Mouse (Mus musculus) hindbrain, embryonic 16.5 days (tissue): ENCODE results near the gene Tmem210. TPM values are rescaled to one million over a fixed set of nuclear protein-coding genes. Genes with fewer than 3 reads are reported as not detected.
A peak's percentile ranks its signal among the peaks of the same experiment; 100 is the strongest.

Source experiments
- ATAC-seq: fragments of 200-750 bp; cut with Nextera tagmentation; 2 replicates; pipeline ENCODE4 v1.8.0; 2017; ENCODE audit warnings: moderate TSS enrichment, moderate library complexity
- H3K27ac ChIP-seq: fragments of 300-500 bp; sonication (generic); 2 replicates; pipeline ENCODE4 v1.5.1; 2014; ENCODE audit warnings: low read depth, mild to moderate bottlenecking, control low read depth, low read length, moderate library complexity
- H3K27me3 ChIP-seq: fragments of 300-500 bp; sonication (generic); replicated peaks from 2 replicates; pipeline ENCODE4 v1.6.1; 2014; ENCODE audit warnings: low read length; ENCODE audit not compliant: control insufficient read depth, insufficient read depth
- H3K36me3 ChIP-seq: fragments of 300-500 bp; sonication (generic); 2 replicates; pipeline ENCODE4 v1.6.1; 2014; ENCODE audit warnings: mild to moderate bottlenecking, low read length, moderate library complexity, mixed read lengths; ENCODE audit not compliant: control insufficient read depth, insufficient read depth
- H3K4me1 ChIP-seq: fragments of 300-500 bp; sonication (generic); 2 replicates; pipeline ENCODE4 v1.6.1; 2014; ENCODE audit warnings: low read depth, low read length; ENCODE audit not compliant: control insufficient read depth, insufficient read depth
- H3K4me2 ChIP-seq: fragments of 300-500 bp; sonication (generic); 2 replicates; pipeline ENCODE4 v1.6.1; 2014; ENCODE audit warnings: mild to moderate bottlenecking, low read length, control low read depth, moderate library complexity
- H3K4me3 ChIP-seq: fragments of 300-500 bp; sonication (generic); 2 replicates; pipeline ENCODE4 v1.5.1; 2014; ENCODE audit warnings: mild to moderate bottlenecking, low read length, control low read depth, moderate library complexity
- H3K9ac ChIP-seq: fragments of 300-500 bp; sonication (generic); 2 replicates; pipeline ENCODE4 v1.6.1; 2014; ENCODE audit warnings: low read depth, mild to moderate bottlenecking, control low read depth, low read length, moderate library complexity
- H3K9me3 ChIP-seq: fragments of 300-500 bp; sonication (generic); 2 replicates; pipeline ENCODE4 v1.6.1; 2014; ENCODE audit warnings: mild to moderate bottlenecking, low read length, moderate library complexity; ENCODE audit not compliant: control insufficient read depth
- WGBS: fragments of 180-500 bp; shearing (Covaris S2); extraction: QIAGEN DNeasy Blood & Tissue Kit; methylation state at CpG from one replicate; pipeline ENCODE4 v1.1.7; 2014; 5-methylcytosine and 5-hydroxymethylcytosine counted together
- polyA plus RNA-seq: library from polyadenylated mRNA; unstranded; fragments of >200 nt; fragmentation: Nextera tagmentation; extraction: Ambion mirVana; gene quantifications from 2 replicates; pipeline ENCODE4 v1.2.1, GENCODE M21; 2015

Gene Tmem210
- polyA plus RNA-seq, 1 experiment from 2014 or later, result not detected

GRCm38 (mm10) chr2:25318119-25318966, 30.4 kb downstream of the Tmem210 start:
- WGBS, result 5% methylated on average over 31 of the region's 31 CpGs
- no peaks in the 10 kb centered on the region for H3K9me3 ChIP-seq
- 0 out of 2 replicates have a peak, but pooled peaks cover 3% of the 10 kb centered on the region for H3K36me3 ChIP-seq
- H3K27ac ChIP-seq, result peak overlapping the region; percentile 89
- peak overlapping the region; percentile 69 for H3K4me2 ChIP-seq
- peak; percentile 68 for ATAC-seq
- H3K9ac ChIP-seq, result peak overlapping the region; percentile 75
- H3K27me3 ChIP-seq, result peaks cover 15% of the 10 kb centered on the region
- peak overlapping the region; percentile 60 for H3K4me3 ChIP-seq
- H3K4me1 ChIP-seq, result peaks cover 12% of the 10 kb centered on the region

- Histone ChIP-seq H3K9ac (peak within 1 kb of the TSS; percentile 75), H3K27ac (peak within 1 kb of the TSS; percentile 89), H3K4me2 (peak within 1 kb of the TSS; percentile 69), H3K27me3 (peaks cover 10% of the 10 kb centered on the region), H3K4me3 (peak within 1 kb of the TSS; percentile 60), H3K36me3 (no peaks in the 10 kb centered on the region), H3K9me3 (no peaks in the 10 kb centered on the region), H3K4me1 (peaks cover 12% of the 10 kb centered on the region)
- 9% methylated on average over 58 of the region's 58 CpGs for WGBS
- peak; percentile 88 for ATAC-seq
These were observed 31.2 kb downstream of the Tmem210 start, which contains the start of gene Grin1 for GRCm38 (mm10) chr2:25318971-25319773. TSS of gene Grin1 (minus strand) at chr2:25319187.

GRCm38 (mm10) chr2:25320084-25320483, 32.1 kb downstream of the Tmem210 start:
- WGBS, result 44% methylated on average over 2 of the region's 2 CpGs
- H3K9ac ChIP-seq, result no peak overlapping the region
- no peak overlapping the region for H3K4me2 ChIP-seq
- no peaks in the 10 kb centered on the region for H3K9me3 ChIP-seq
- no peak for ATAC-seq
- H3K27ac ChIP-seq, result no peak overlapping the region
- no peak overlapping the region for H3K4me3 ChIP-seq
- H3K4me1 ChIP-seq, result peaks cover 12% of the 10 kb centered on the region
- no peaks in the 10 kb centered on the region for H3K36me3 ChIP-seq
- H3K27me3 ChIP-seq, result 0 out of 2 replicates have a peak, but pooled peaks cover 3% of the 10 kb centered on the region

- Histone ChIP-seq H3K36me3 (no peaks in the 10 kb centered on the region), H3K4me3 (no peak overlapping the region), H3K9me3 (no peaks in the 10 kb centered on the region), H3K4me2 (no peak overlapping the region), H3K27ac (no peak overlapping the region), H3K4me1 (no peaks in the 10 kb centered on the region), H3K27me3 (peaks cover 5% of the 10 kb centered on the region), H3K9ac (no peak overlapping the region)
- WGBS, result 80% methylated on average over 2 of the region's 2 CpGs
- ATAC-seq, result no peak
These were observed 38.1 kb downstream of the Tmem210 start for GRCm38 (mm10) chr2:25326036-25326435.

GRCm38 (mm10) chr2:25328440-25328839, 40.5 kb downstream of the Tmem210 start:
- 33% methylated on average over 7 of the region's 7 CpGs for WGBS
- Histone ChIP-seq H3K4me3 (no peak overlapping the region), H3K9me3 (no peaks in the 10 kb centered on the region), H3K4me2 (no peak overlapping the region), H3K27ac (no peak overlapping the region), H3K4me1 (peaks cover 11% of the 10 kb centered on the region), H3K36me3 (no peaks in the 10 kb centered on the region), H3K27me3 (peaks cover 5% of the 10 kb centered on the region), H3K9ac (no peak overlapping the region)
- ATAC-seq, result no peak

- peaks cover 2% of the 10 kb centered on the region for H3K27me3 ChIP-seq
- peak overlapping the region; percentile 80 for H3K9ac ChIP-seq
- no peak for ATAC-seq
- H3K9me3 ChIP-seq, result no peaks in the 10 kb centered on the region
- H3K27ac ChIP-seq, result no peak overlapping the region
- 0 out of 2 replicates have a peak, but pooled peaks cover 6% of the 10 kb centered on the region for H3K36me3 ChIP-seq
- H3K4me2 ChIP-seq, result peak overlapping the region; percentile 86
- H3K4me1 ChIP-seq, result peaks cover 15% of the 10 kb centered on the region
- H3K4me3 ChIP-seq, result peak overlapping the region; percentile 94
- WGBS, result 55% methylated on average over 9 of the region's 9 CpGs
These were observed 43.5 kb downstream of the Tmem210 start for GRCm38 (mm10) chr2:25331470-25331869.

GRCm38 (mm10) chr2:25332286-25333160, 44.6 kb downstream of the Tmem210 start, which contains the start of gene Man1b1:
TSS of gene Man1b1 (plus strand) at chr2:25332338.
- Histone ChIP-seq H3K36me3 (peaks cover 11% of the 10 kb centered on the region), H3K4me2 (peak within 1 kb of the TSS; percentile 96), H3K9me3 (no peaks in the 10 kb centered on the region), H3K27me3 (no peaks in the 10 kb centered on the region), H3K27ac (peak within 1 kb of the TSS; percentile 88), H3K9ac (peak within 1 kb of the TSS; percentile 96), H3K4me1 (peaks cover 15% of the 10 kb centered on the region), H3K4me3 (peak within 1 kb of the TSS; percentile 94)
- WGBS, result under 1% methylated on average over 78 of the region's 78 CpGs
- peak; percentile 99 for ATAC-seq

GRCm38 (mm10) chr2:25333569-25333968, 45.6 kb downstream of the Tmem210 start:
- peak overlapping the region; percentile 94 for H3K4me3 ChIP-seq
- no peaks in the 10 kb centered on the region for H3K9me3 ChIP-seq
- peak overlapping the region; percentile 96 for H3K9ac ChIP-seq
- WGBS, result 72% methylated on average over 2 of the region's 2 CpGs
- H3K36me3 ChIP-seq, result peaks cover 21% of the 10 kb centered on the region
- peaks cover 15% of the 10 kb centered on the region for H3K4me1 ChIP-seq
- no peak for ATAC-seq
- H3K27ac ChIP-seq, result no peak overlapping the region
- no peaks in the 10 kb centered on the region for H3K27me3 ChIP-seq
- peak overlapping the region; percentile 96 for H3K4me2 ChIP-seq
